Mouse (Mus musculus) neutrophil, adult 65 days (primary cell): Measurements from ENCODE around the gene 1700020D05Rik. TPM values are rescaled to one million over a fixed set of nuclear protein-coding genes. Genes with fewer than 3 reads are reported as not detected.

Experiments used
- total RNA-seq: library from RNA; stranded (reverse); gene quantifications from 2 replicates; pipeline ENCODE4 v1.2.4, GENCODE M21; 2023

1700020D05Rik gene
- not detected in 2 replicates for total RNA-seq

DNA sequence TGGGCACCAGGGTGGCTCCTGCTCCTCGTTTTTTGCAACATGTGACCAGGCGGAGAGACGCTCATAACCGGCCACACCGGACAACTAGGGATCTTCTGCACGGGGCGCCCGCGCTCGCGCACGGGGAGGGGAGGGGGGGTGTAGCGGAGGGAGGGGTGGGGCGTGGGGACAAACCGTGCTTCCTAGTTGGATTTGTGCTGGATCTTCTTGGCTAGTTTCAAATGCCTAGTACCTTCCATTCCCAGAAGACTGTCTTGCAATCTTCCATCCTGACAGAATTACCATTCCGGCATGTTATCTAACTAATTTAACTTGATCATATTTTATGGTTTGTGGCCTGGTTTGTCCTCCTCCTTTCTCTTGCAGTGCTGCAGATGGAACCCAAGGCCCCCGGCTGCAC is at the start of gene 1700020D05Rik:
1700020D05Rik (minus strand) TSS at position 101 of the 400 bp plus-strand sequence.

DNA sequence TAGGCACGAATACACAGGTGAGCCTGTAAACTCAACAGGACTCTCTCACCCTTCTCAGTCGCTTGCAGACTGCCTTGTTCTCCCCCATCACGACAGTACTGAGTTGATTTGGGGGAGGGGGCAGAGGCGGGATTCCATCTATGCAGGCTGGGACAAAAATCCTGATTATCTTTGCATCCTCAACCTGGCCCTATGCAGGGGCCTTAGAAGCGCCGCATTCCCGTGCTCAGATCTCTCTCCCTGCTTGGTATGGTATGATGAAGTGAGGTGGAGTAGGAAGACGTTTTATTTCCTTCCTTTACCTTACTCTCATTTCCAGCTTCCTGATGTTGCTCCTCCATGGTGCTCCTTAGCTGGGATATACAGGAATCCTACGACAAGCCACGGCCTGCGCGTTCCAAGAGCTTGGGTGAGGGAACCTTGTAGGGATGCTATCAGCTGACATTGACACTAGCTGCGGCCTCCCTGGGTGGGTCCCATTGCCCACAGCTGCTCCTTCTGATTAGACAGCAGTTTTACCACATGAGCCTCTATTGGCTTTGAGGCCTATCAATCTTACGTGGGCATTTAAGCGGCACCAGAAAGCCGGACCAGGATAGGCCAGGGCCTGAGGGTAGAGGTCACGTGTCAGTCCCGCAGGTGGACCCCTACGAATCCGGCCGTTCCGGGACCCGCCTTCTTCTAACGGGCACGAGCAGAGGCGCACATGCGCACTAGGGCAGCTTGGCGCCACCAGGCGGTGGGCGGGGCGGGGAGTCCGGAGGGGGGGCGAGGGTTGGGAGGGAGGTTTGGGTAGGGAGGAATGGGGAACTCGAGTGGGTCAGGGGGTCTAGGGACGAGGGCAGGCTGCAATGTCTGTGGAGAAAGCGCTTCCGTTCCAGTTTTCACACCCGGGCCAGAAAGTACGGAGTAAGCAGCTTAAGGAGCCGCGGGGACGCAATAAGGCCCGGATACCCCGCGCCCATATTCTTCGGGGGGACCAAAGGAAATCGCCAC is 6.7 kb upstream of the 1700020D05Rik start, which contains the start of gene Snx32:
Snx32 (minus strand) TSS at position 508 of the 996 bp plus-strand sequence.

DNA sequence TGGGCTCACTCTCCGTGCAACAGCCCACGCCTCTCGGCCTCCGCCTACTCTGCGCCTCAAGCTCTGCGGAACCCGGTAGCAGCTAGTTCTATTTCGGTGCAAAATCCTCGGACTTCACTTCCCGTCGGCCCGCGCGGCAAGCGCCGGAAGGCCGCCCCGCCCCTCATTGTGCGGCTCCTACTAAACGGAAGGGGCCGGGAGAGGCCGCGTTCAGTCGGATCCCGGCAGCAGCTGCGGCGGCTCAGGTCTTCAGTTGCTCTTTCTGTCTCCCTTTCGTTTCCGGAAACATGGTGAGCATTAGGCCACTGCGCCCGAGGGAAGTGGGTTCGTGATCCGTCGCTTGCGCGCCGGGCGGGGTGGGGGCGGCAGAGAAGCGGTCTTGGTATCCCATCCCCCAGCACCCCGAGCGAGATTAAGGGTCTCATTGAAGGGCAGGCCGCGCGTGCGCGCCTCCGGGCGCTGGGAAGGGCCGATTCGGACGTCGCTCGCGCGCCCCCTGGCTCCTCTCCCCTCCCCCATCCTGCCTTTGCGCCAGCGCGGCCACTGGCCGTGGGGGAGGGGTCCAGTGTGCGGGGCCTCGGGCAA is 13.2 kb downstream of the 1700020D05Rik start, which contains the start of gene Cfl1:
Cfl1 (plus strand) TSS at position 143 of the 585 bp plus-strand sequence.

DNA sequence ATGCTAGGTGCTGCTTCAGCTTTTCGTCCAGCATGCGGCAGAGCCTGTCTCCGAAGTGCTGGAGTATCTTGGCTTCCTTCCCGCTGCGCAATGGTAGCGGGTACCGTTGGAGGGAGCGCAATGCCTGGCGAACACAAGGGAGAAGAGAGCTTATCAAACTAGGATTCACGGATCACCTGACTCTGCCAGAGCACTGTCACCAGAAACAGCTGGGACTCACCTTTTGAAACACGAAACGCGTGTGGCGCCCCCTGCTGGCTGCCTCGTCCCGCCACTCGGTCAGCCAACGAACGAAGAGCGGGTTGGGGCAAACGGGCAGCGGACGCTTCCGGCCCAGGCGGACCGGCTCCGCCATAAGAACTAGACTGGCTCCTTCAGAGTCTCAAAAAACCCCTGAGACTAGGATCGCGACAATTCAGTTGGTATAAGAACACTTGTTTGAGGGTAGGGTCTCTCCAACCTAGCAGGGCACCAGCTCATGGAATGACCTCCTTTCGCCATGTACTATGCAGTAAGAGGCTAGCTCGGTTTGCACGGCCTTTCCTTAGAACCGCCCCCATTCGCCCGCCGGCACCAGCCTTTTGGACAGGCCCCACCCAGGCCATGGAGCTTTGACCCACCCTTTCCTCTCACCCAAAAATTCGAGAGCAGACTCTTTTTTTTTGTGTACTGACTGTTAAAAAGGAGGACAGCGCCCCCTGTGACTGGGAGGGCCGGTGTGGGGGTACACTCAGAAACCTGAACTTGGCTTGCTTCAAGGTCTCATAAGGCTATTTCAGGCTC is 15.6 kb downstream of the 1700020D05Rik start, which contains the start of gene Mus81:
Mus81 (minus strand) TSS at position 635 of the 783 bp plus-strand sequence.

DNA sequence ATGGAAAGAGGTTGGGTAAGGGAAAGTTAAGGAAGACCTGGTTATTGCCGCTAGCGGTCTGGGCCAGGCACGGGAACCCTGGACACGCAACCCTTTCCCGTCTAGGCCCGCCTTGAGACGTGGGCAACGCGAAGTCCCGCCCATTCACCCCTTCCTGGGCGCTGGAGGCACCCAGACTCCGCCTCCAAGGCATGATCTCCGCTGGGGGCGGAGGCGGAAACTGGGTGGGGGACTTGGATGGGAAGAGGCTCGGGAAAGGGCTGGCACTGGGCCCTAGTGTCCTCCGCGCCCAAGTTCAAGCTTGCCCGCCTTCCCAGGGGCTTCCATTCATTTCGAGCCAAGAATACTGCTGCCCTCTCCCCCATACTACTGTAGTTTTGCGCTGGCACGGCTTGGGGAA is 29.9 kb downstream of the 1700020D05Rik start, which contains the start of gene Efemp2:
Efemp2 (plus strand) TSS at position 235 of the 400 bp plus-strand sequence.

DNA sequence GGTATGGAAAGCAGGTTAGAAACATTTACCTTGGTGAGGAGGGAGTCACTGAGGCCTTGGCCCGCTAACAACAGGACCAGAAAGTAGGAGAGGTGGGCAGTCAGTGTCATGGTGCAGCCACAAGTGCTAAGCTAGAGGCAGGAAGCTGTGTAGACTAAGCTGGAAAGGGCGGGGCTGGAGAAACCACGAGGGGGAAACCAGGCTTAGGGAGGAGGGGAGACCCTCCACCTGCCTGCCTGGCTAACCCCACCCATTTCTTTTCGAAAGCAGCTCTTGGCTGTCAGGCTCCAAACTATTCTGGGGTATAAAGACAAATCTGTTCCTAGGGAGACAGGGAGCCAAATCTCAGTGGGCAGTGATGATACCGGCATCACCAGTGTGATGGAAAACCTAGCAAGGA is 35.2 kb downstream of the 1700020D05Rik start, which contains the start of gene Ctsw:
Ctsw (minus strand) TSS at position 134 of the 400 bp plus-strand sequence.

DNA sequence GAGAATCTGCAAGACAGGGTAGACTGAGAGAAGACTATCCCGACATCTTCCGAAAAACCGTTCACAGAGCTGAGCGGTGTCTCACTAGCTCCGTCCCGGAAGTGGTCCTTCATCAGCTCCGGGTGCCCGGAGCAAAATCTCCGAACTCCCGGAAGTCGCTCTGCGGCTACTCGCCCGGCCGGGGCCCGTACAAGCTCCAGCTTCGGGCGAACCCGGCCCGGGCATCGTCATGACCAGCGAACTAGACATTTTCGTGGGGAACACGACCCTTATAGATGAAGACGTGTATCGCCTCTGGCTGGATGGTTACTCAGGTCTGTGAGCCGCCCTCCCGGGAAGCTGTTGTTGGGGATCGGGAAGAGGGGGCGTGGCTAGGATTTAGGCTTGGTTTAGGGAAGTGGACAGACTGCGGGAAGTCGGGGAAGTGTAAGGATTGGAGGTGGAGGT is 43.1 kb downstream of the 1700020D05Rik start, which contains the start of gene Fibp:
Fibp (plus strand) TSS at position 151 of the 447 bp plus-strand sequence.

DNA sequence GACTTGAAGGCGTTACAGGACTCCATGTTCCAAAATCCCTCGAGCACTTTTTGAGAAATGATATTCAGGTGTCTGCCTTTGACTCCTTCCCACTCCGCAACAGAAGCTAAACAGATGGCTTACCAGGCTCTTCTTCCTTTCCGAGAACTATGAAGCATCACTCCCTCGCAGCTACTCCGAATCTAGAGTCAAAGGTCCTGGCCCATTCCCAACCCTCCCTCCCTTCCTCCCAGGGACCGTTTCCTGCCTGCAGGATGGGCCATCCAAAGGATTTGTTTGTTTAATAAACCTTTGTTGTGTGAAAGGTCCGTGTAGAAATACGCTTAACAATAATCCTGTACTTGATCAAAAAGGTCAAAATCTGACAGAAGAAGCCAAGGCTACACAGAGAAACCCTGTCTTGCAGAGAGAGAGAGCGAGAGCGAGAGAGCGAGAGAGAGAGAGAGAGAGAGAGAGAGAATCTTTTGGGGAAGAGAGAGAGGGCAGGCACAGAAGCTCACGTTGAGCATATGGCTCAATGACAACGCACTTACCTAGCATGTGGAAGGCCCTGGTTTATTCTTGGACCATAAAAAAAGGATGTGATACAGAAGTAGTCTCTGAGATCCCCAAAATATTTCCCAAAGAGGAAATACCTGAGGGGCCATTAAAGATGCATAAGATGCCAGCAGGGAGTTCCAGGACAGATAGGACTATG is 45.7 kb downstream of the 1700020D05Rik start, which contains the start of gene Ccdc85b:
Ccdc85b (minus strand) TSS at position 149 of the 697 bp plus-strand sequence.

Other genes starting within 250 kb of the 1700020D05Rik start
- gene Pacs1, start 230.7 kb downstream of the 1700020D05Rik start, total RNA-seq = 101 and 135 TPM in 2 replicates
- 206 and 260 TPM in 2 replicates for gene Sf3b2, start 208.3 kb downstream of the 1700020D05Rik start, total RNA-seq
- not detected in 2 replicates for gene Gal3st3, start 205.5 kb downstream of the 1700020D05Rik start, total RNA-seq
- not detected in 2 replicates for gene Catsper1, start 168.0 kb downstream of the 1700020D05Rik start, total RNA-seq
- gene Cst6, start 154.2 kb downstream of the 1700020D05Rik start, total RNA-seq = not detected in 2 replicates
- 25.6 and 30.1 TPM in 2 replicates for gene Eif1ad, start 137.0 kb downstream of the 1700020D05Rik start, total RNA-seq
- 53.8 TPM in 2 replicates for gene Banf1, start 136.6 kb downstream of the 1700020D05Rik start, total RNA-seq
- 131 and 134 TPM in 2 replicates for gene Sart1, start 115.1 kb downstream of the 1700020D05Rik start, total RNA-seq
- gene Tsga10ip, start 101.3 kb downstream of the 1700020D05Rik start, total RNA-seq = 0.95 TPM in 1 of 2 replicates, not detected in the other
- 102 and 116 TPM in 2 replicates for gene Drap1, start 78.8 kb downstream of the 1700020D05Rik start, total RNA-seq
- 30.0 and 39.2 TPM in 2 replicates for gene AI837181, start 78.6 kb downstream of the 1700020D05Rik start, total RNA-seq
- 73.4 and 88.0 TPM in 2 replicates for gene Fosl1, start 56.2 kb downstream of the 1700020D05Rik start, total RNA-seq
- gene Ccdc85b, start 45.9 kb downstream of the 1700020D05Rik start, total RNA-seq = 0.98 and 1.6 TPM in 2 replicates
- 48.7 and 54.0 TPM in 2 replicates for gene Fibp, start 43.2 kb downstream of the 1700020D05Rik start, total RNA-seq
- gene Ctsw, start 35.3 kb downstream of the 1700020D05Rik start, total RNA-seq = 0.51 TPM in 1 of 2 replicates, not detected in the other
- gene Efemp2, start 29.8 kb downstream of the 1700020D05Rik start, total RNA-seq = 0.79 TPM in 1 of 2 replicates, not detected in the other
- gene Mus81, start 15.4 kb downstream of the 1700020D05Rik start, total RNA-seq = 11.7 and 16.5 TPM in 2 replicates
- gene Cfl1, start 13.3 kb downstream of the 1700020D05Rik start, total RNA-seq = 1,517 and 1,622 TPM in 2 replicates
- 1.5 and 2.2 TPM in 2 replicates for gene Snx32, start 6.8 kb upstream of the 1700020D05Rik start, total RNA-seq
- 0.16 TPM in 1 of 2 replicates, not detected in the other for gene Ovol1, start 56.9 kb upstream of the 1700020D05Rik start, total RNA-seq
- 59.9 and 83.2 TPM in 2 replicates for gene Ap5b1, start 64.2 kb upstream of the 1700020D05Rik start, total RNA-seq
- 134 and 135 TPM in 2 replicates for gene Rnaseh2c, start 98.1 kb upstream of the 1700020D05Rik start, total RNA-seq
- gene Kat5, start 106.5 kb upstream of the 1700020D05Rik start, total RNA-seq = 84.1 and 85.2 TPM in 2 replicates
- 91.9 and 100 TPM in 2 replicates for gene Rela, start 133.7 kb upstream of the 1700020D05Rik start, total RNA-seq
- 199 and 219 TPM in 2 replicates for gene Sipa1, start 159.9 kb upstream of the 1700020D05Rik start, total RNA-seq
- 78.5 and 101 TPM in 2 replicates for gene Map3k11, start 185.0 kb upstream of the 1700020D05Rik start, total RNA-seq
- gene Pcnx3, start 185.1 kb upstream of the 1700020D05Rik start, total RNA-seq = 60.5 and 93.2 TPM in 2 replicates
- not detected in 2 replicates for gene Kcnk7, start 200.6 kb upstream of the 1700020D05Rik start, total RNA-seq
- gene Ehbp1l1, start 222.5 kb upstream of the 1700020D05Rik start, total RNA-seq = 131 and 170 TPM in 2 replicates
- 46.0 and 48.4 TPM in 2 replicates for gene Fam89b, start 225.9 kb upstream of the 1700020D05Rik start, total RNA-seq
- 1.1 and 1.7 TPM in 2 replicates for gene Ltbp3, start 237.1 kb upstream of the 1700020D05Rik start, total RNA-seq